Comparison of ENCODE assay signal across 12 mouse cellular contexts in the genomic region with DNA sequence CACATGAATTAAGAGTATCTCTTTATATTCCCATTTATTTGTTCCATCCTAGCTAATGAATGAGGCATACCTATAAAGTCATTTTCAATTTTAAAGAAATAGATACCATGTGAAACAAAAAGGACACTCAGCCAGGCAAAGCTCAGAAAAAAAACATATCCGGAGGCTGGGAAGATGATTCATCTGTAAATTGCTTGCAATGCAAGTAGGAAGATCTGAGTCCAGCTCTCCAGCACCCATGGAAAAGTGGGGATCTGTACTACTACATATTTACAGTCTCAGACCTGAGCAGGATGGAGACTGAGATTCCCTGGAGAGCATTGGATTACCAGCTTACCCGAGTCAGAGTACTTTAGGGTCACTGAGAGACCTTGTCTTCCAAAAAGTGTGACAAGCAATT.
"Had no signal": no experiment of that assay in that cellular context is flagged by ENCODE, and none has a peak within 500 bp of the region (broad histone marks: within the 10 kb centered on the region; RNA-seq: fewer than 3 reads in every experiment).

No protein-coding gene starts in this region.

- DNase-seq: lung, adult 18-20 months; lung, postnatal 10 days; lung, postnatal 4 days; midbrain, embryonic 14.5 days; retina, postnatal 1 day; right cerebral cortex, adult 18-20 months; right cerebral cortex, postnatal 25 days; right cerebral cortex, postnatal 4 days; spleen, adult 18-20 months; thymus, adult 2 months; thymus, postnatal 25 days; thymus, postnatal 4 days had no signal
